Mouse (Mus musculus) liver, embryonic 15.5 days (tissue): ENCODE measurements around the gene Mmp8. TPM values are rescaled to one million over a fixed set of nuclear protein-coding genes. Genes with fewer than 3 reads are reported as not detected.

Source experiments
- ATAC-seq: fragments of 200-750 bp; cut with Nextera tagmentation; 2 replicates; pipeline ENCODE4 v1.8.0; 2017; ENCODE audit warnings: moderate number of reproducible peaks, mild to moderate bottlenecking, moderate library complexity; ENCODE audit not compliant: insufficient read depth
- H3K27ac ChIP-seq: fragments of 300-500 bp; sonication (generic); replicated peaks from 2 replicates; pipeline ENCODE4 v1.5.1; 2015; ENCODE audit warnings: mild to moderate bottlenecking, inconsistent platforms
- H3K27me3 ChIP-seq: fragments of 300-500 bp; sonication (generic); 2 replicates; pipeline ENCODE4 v1.6.1; 2015; ENCODE audit warnings: mild to moderate bottlenecking, inconsistent platforms
- H3K36me3 ChIP-seq: fragments of 300-500 bp; sonication (generic); replicated peaks from 2 replicates; pipeline ENCODE4 v1.6.1; 2015; ENCODE audit warnings: moderate library complexity, mild to moderate bottlenecking, inconsistent platforms
- H3K4me1 ChIP-seq: fragments of 300-500 bp; sonication (generic); replicated peaks from 2 replicates; pipeline ENCODE4 v1.6.1; 2015; ENCODE audit warnings: inconsistent platforms
- H3K4me2 ChIP-seq: fragments of 300-500 bp; sonication (generic); 2 replicates; pipeline ENCODE4 v1.6.1; 2015; ENCODE audit warnings: moderate library complexity, mild to moderate bottlenecking, inconsistent platforms
- H3K4me3 ChIP-seq: fragments of 300-500 bp; sonication (generic); replicated peaks from 2 replicates; pipeline ENCODE4 v1.5.1; 2015; ENCODE audit warnings: mild to moderate bottlenecking, inconsistent platforms
- H3K9ac ChIP-seq: fragments of 300-500 bp; sonication (generic); 2 replicates; pipeline ENCODE4 v1.6.1; 2015; ENCODE audit warnings: moderate library complexity, mild to moderate bottlenecking, inconsistent platforms
- H3K9me3 ChIP-seq: fragments of 300-500 bp; sonication (generic); replicated peaks from 2 replicates; pipeline ENCODE4 v1.6.1; 2016; ENCODE audit warnings: inconsistent platforms
- WGBS: fragments of 180-500 bp; shearing (Covaris S2); methylation state at CpG from one replicate; pipeline ENCODE4 v1.1.7; 2015; ENCODE audit warnings: mixed read lengths; ENCODE audit not compliant: insufficient replicate concordance; 5-methylcytosine and 5-hydroxymethylcytosine counted together
- polyA plus RNA-seq: library from polyadenylated mRNA; unstranded; fragments of >200 nt; fragmentation: Nextera tagmentation; extraction: Ambion mirVana; gene quantifications from 2 replicates; pipeline ENCODE4 v1.2.1, GENCODE M21; 2015

The Mmp8 gene
- polyA plus RNA-seq, 1 experiment from 2014 or later: 11.0 TPM

DNA sequence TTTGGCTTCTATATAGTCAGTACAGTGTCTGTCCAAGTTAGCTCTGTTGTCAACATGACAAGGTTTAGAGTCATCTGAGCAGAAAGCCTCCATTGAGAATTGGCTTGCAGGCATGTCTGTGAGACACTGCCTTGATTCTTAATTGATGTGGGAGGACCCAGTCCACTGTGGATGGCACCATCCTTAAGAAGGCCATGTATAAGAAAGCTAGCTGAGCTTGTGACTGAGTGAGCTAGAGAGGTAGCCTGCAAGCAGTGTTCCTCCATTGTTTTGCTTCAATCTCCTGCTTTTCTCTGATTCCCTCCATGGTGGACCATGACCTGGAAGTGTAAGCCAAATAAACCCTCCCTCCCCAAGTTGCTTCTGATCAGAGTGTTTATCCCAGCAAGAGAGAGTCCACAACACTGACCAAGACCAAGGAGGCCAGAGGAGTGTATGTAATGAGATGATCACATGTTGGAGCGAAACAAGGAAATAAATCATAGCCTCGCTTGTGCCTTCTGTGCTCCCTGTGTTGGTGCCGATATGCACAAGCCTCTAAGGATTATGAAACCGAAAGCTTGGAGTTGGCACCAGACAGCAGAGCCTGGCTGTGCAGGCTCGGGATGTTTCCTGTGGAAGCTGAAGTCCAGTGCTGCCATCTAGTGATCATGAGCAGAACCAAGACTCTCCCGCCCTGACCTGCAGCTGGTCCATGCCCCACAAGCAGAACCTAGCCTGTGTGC, 36.7 kb downstream of the Mmp8 start:
- Histone ChIP-seq H3K4me3 (peak overlapping the region; percentile 43), H3K27me3 (no peaks in the 10 kb centered on the region; the same call in 1 of the 2 replicates), H3K4me1 (no peaks in the 10 kb centered on the region), H3K36me3 (no peaks in the 10 kb centered on the region), H3K9ac (no peak overlapping the region), H3K9me3 (no peaks in the 10 kb centered on the region), H3K27ac (no peak overlapping the region), H3K4me2 (peak overlapping the region; percentile 50)
- ATAC-seq: peak; percentile 68
- WGBS: 11% methylated on average over 6 of the region's 6 CpGs

DNA sequence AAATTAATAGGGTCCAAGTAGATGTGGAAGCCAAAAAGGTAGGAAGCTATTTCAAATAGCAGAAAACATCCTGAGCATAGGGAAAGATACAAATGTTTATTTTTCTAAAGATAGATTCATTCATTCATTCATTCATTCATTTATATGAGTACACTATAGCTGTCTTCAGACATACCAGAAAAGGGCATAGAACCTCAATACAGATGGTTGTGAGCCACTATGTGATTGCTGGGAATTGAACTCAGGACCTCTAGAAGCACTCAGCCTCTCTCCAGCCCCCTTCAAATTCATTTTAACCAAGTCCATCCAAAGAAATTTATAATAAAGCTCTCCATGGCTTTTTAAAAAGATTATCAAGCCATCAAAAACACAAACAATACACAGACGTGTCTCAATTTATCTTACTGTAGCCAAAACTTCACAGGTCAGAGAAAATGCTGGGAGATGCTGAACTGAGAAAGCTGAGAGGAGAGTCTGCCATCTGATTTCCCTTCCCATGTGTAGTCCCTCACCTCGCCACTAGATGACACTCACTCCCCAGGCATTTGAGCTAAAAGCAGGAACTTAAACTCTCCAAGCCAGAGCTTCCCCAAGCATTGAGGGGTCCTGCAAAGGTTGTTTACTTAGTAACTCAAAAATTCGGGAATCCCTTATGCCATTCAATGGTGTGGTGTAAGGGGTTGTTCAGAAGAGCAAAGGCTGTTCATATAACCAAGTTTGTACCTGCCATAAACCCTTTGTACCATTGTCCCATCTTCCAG, 44.9 kb downstream of the Mmp8 start:
- Histone ChIP-seq H3K4me3 (no peak overlapping the region), H3K9me3 (no peaks in the 10 kb centered on the region), H3K4me1 (no peaks in the 10 kb centered on the region), H3K36me3 (no peaks in the 10 kb centered on the region), H3K4me2 (no peak overlapping the region), H3K9ac (no peak overlapping the region), H3K27ac (no peak overlapping the region), H3K27me3 (no peaks in the 10 kb centered on the region)
- WGBS: 2% methylated on average over 3 of the region's 3 CpGs
- no peak for ATAC-seq

DNA sequence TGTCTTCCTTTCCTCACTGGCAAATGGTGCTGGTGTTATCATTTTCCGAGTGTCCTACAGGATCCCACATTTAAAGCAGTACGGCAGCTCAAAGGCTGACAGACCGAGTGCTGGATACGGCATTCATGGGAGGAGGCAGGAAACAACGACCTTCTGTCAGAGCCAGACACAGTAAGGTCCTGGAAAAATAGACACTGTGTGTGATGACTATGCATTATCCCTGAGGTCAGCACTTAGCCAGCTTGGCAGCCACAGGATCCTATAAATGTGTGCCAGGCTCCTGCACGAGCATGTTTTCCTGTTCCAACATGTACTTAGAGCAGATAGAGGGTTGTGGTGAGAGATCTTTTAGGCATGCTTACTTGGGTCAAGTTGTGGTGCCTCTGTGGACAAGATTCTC, 45.7 kb downstream of the Mmp8 start:
- Histone ChIP-seq H3K4me3 (no peak overlapping the region), H3K36me3 (no peaks in the 10 kb centered on the region), H3K27ac (no peak overlapping the region), H3K27me3 (no peaks in the 10 kb centered on the region), H3K9me3 (no peaks in the 10 kb centered on the region), H3K4me1 (no peaks in the 10 kb centered on the region), H3K4me2 (no peak overlapping the region), H3K9ac (no peak overlapping the region)
- ATAC-seq: no peak
- 54% methylated on average over 6 of the region's 6 CpGs for WGBS

DNA sequence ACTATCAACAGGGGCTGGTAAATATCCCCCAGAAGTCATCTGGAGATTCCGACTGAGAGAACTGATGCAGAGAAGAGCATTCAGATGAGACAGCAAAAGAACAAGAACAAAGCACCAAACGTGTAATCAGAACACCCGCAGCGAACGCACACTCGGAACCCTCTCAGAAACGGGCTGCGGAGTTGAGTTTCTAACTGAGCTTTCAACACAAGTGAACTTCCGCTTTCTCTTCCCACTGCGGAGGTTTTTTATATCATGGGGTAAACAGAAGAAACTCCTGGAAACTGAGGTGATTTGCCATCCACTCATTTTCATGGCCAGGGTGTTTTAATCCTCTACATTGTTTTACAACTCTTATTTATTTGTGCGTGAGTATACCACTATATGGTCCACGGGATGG, 47.4 kb downstream of the Mmp8 start:
- Histone ChIP-seq H3K4me3 (no peak overlapping the region), H3K9me3 (no peaks in the 10 kb centered on the region), H3K4me1 (no peaks in the 10 kb centered on the region), H3K27me3 (no peaks in the 10 kb centered on the region), H3K9ac (no peak overlapping the region), H3K27ac (no peak overlapping the region), H3K36me3 (no peaks in the 10 kb centered on the region), H3K4me2 (no peak overlapping the region)
- no peak for ATAC-seq
- 64% methylated on average over 12 of the region's 12 CpGs for WGBS

Other genes starting within 250 kb of the Mmp8 start
- not detected in 2 replicates for gene Mmp12, start 214.1 kb upstream of the Mmp8 start, polyA plus RNA-seq
- gene Mmp1b, start 170.4 kb upstream of the Mmp8 start, polyA plus RNA-seq: not detected in 2 replicates
- not detected in 2 replicates for gene Mmp3, start 112.6 kb upstream of the Mmp8 start, polyA plus RNA-seq
- gene Mmp10, start 56.1 kb upstream of the Mmp8 start, polyA plus RNA-seq: not detected in 2 replicates
- gene Mmp27, start 12.9 kb downstream of the Mmp8 start, polyA plus RNA-seq: 0.13 and 0.15 TPM in 2 replicates
- gene Mmp20, start 69.8 kb downstream of the Mmp8 start, polyA plus RNA-seq: not detected in 2 replicates
- not detected in 2 replicates for gene Mmp7, start 133.6 kb downstream of the Mmp8 start, polyA plus RNA-seq
- gene Tmem123, start 205.6 kb downstream of the Mmp8 start, polyA plus RNA-seq: 33.5 and 35.0 TPM in 2 replicates